Mouse (Mus musculus) kidney, postnatal 4 days (tissue): ENCODE measurements around the gene Tdgf1.
A peak's percentile ranks its signal among the peaks of the same experiment; 100 is the strongest.

Source experiments
- DNase-seq, 2 experiments: peaks; one replicate each; pipeline ENCODE4 v3.0.0; 2021; ENCODE audit warnings: mixed read lengths in 2 of 2

Tdgf1 gene

GRCm38 (mm10) chr9:110945926-110946325, at the start of gene Tdgf1:
Gene Tdgf1, minus strand, starts transcription at chr9:110946158.
- no peak for DNase-seq

GRCm38 (mm10) chr9:110994716-110995172, 48.8 kb upstream of the Tdgf1 start:
- peak; percentile 75 to 84 for DNase-seq

DNA sequence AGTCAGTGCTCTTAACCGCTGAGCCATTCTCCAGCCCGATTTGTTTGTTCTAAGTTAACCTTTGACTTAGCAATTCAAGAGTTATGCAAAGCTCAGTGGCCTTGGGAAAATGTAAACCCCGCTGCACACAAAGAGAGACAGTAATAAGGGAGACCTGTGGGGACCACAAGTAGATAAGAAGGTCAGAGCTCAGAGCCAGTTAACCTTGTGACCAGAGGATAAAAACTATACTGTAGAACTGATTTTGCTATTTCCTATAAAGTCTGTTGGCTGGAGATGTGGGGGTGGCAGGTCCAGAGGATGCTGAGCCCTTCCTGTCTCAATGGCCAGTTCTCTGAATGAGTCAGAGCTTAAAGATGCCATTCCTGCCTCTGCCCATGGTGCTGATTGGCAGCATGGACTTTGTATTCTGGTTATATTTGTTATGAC, 47.3 kb upstream of the Tdgf1 start:
- DNase-seq, result peak; percentile 37 to 49

DNA sequence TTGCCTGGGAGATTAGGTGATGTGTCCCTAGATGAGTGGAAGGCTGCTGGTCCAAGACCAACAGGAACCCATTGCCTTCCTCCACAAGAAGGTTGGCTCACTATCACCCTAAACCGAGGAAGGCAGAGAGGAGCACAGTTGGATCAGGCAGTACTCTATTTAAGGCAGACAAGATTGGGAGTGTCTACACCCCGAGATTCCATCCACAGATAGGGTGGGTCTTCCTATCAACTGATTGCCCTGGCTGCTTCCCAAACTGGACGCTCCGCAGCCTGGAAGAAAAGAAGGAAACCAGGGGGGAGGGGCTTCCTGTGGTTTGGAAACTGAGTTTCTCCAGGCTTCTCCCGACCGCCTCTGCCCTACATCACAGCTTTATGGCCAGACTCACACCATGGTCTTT, 44.2 kb upstream of the Tdgf1 start, which contains the start of gene Rtp3:
TSS of gene Rtp3 (minus strand) at position 380 of the 400 bp plus-strand sequence.
- DNase-seq, result peak; percentile 36 to 55

- no peak for DNase-seq
Observed at GRCm38 (mm10) chr9:110989543-110989942, 43.6 kb upstream of the Tdgf1 start.

DNA sequence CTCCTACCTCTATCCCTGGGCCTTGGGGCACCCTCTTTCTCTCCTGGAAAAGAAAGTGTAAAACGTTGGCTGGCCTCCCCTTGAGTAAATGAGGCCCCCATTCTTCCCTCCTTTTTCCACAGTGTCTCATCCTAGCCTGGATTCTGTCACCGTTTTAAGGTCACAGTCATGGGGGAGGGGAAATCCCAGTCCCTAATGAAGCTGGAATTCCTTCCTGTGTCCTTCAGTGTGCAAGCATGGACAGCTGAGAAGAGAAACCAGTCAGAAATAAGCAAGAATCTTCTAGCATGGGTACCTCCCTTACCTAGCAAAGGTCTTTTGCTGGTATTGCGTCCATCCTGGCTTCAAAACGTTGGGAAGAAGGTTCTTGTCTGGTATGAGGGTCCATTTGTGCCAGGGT, 43.2 kb upstream of the Tdgf1 start:
- DNase-seq, result no peak

- DNase-seq, result no peak
Observed at GRCm38 (mm10) chr9:110988078-110988477, 42.1 kb upstream of the Tdgf1 start.

DNA sequence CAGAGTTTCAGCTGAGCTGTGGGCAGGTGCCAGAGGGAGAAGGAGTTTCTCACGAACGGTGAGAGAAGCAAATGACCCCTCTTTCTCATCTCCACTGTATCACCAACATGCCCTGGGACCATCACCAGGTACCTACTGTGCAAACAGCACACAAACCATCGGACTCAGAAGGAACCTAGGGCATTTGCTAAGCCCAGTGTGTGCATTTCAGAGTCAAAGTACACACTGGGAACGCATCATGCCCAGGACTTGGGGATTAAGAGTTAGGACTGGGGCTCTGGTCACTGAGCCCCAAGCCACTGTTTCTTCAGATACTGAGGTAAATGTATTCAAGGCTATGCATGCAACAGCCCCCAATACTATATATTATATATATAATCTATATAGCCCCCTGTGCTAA, 41.4 kb upstream of the Tdgf1 start:
- DNase-seq, result no peak

GRCm38 (mm10) chr9:110985951-110986350, 40.0 kb upstream of the Tdgf1 start:
- no peak for DNase-seq

GRCm38 (mm10) chr9:110985541-110985940, 39.6 kb upstream of the Tdgf1 start:
- DNase-seq, result no peak

DNA sequence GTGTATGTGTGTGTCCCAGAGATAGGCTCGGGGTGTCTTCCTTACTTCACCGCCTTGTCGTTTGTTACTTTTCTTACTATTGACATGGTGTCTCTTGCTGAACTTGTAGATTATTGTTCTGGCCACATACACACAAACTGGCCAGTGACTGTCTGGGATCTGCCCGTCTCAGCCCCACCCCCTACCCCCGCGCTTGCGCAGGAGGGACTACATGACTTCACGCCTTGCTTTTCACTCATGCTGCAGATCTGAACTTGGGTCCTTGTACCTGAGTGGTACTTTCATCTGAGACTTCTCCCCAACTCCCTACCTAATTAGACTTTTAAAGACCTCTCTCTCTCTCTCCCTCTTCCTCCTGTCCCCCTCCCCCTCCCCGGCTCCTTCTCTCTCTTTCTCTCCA, 38.1 kb upstream of the Tdgf1 start:
- DNase-seq, result no peak

GRCm38 (mm10) chr9:110982351-110982750, 36.4 kb upstream of the Tdgf1 start:
- no peak for DNase-seq

GRCm38 (mm10) chr9:110979411-110979810, 33.5 kb upstream of the Tdgf1 start:
- DNase-seq, result no peak

DNA sequence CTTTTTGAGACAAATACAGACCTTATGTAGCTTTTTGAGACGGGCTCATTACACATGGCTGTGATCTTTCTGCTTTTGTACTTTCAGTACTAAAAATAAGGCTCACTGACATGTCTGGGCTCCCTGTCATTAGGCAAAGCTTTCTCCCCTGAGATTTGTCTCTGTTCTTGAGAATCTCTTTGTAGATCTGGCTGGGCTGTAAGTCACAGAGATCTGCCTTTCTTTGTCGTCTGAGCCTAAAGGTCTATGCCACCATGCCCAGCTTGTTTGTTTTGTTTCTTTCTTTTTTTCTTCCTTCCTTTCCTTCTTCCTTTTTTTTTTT, 19.9 kb upstream of the Tdgf1 start:
- no peak for DNase-seq

DNA sequence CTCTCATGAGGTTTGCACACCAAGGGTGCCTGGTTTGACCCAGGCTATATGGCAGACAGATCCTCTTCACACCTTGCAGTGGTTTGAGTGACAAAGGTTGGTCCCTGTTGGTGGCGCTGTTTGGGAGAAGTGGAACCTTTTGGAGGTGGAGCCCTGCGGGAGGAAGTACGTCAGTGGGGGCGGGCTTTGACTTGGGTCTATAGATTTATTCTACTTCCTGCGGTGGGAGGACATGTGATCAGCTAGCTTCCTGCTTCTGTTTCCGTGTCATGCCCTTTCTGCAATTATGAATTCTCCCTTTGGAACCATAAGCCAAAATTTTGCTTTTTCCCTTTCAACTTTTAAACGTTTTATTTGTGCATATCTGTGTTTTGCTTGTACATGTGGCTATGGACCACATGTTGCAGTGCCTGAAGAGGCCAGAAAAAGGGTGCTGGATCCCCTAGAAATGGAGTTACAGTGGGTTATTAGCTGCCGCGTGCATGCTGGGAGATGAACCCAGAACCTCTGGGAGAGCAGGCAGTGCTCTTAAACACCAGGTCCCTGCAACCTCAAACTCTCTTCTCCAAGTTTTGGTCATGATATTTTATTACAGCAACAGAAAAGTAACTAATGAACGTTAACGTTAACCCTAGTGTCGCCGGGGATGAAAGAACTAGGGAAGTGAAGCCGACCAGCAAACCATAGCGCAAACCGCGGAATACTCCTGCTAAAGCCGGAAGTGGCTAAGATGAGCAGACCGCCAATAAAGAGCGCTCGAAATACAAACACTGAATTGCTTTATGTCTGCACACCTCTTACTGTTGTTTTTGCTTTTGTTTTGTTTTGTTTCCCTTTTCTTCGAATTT, 19.3 kb upstream of the Tdgf1 start:
- no peak for DNase-seq

- no peak for DNase-seq
Observed at GRCm38 (mm10) chr9:110963566-110964115, 17.7 kb upstream of the Tdgf1 start.

DNA sequence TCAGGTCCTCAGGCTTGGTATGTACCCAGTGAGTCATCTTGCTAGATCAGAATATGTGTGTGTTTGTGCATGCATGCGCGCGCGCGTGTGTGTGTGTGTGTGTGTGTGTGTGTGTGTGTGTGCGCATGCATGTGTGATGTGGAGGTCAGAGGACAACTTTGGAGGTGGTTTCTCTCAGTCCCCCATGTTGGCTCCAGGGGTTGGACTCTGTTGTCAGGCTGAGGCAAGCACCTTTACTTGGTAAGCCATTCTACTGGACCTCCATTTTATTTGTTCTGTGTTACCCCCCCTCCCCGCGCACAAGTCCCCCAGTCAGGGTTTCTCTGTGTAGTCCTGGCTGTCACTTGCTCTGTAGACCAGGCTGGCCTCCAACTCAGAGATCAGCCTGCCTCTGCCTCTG, 15.4 kb upstream of the Tdgf1 start:
- DNase-seq, result no peak

DNA sequence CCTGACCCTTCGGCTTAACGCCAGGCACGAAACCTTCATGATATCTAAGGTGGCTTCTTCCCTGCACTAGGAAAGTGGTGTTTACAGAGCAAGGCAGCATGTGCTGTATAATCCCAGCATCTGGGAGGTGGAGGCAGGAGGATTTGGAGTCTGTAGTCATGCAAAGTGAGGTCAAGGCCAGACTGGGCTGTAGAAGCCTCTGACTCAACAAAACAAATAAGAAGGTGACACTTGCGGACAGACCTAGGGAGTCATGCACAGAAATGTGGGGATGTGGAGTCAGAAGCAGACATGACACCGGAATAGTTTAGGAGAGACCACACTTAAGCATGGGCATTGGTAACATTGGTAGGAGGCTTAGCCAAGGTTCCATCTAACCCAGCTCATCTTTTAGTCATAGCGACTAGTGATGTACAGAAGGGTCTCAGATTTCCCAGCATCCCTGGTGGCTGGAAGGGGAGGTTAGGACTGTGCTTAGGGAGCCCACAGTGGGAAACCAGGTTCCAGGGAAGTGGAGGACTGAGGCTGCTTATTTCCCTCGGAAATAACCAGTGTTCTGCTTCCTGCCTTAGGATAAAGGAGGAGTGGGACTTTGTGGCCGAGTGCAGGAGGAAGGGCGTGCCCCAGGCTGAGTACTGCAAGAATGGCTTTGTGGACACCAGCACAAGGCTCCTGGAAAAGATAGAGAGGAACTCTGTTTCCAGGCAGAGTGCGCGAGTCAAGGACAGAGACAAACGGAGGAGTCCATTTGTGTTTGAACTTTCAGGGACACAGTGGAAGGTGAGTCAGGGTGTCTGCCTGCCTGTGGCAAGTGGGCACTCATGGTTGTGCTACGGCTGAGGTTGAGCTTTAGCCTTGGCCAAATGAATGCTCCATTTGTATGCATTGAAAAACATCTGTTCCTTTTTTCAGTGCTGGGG, 14.5 kb upstream of the Tdgf1 start:
- no peak for DNase-seq

GRCm38 (mm10) chr9:110959669-110960068, 13.7 kb upstream of the Tdgf1 start:
- DNase-seq, result no peak

DNA sequence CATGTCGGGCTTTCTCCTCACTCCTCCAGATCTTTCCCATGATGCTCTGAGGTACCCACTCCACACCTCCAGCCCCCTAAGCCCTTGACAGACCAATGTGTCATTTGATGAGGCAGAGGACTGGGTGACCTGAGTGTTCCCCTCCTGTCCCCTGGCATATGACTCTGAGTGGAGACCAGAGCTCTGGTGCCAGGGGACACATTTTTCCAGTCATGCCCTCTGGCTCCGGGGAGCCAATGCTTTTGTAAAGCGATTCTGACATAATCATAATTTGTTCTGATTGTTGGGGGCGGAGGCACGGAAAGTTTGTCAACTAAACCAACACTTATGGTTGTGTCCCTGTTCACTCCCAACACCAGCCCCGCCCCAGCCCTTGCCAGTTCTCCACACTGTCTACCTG, 10.0 kb upstream of the Tdgf1 start:
- no peak for DNase-seq

- no peak for DNase-seq
Observed at GRCm38 (mm10) chr9:110954681-110955445, 8.9 kb upstream of the Tdgf1 start.
